Mouse (Mus musculus): ENCODE data around the gene Gpsm1.
A peak's percentile ranks its signal among the peaks of the same experiment; 100 is the strongest.

Gpsm1 gene

DNA sequence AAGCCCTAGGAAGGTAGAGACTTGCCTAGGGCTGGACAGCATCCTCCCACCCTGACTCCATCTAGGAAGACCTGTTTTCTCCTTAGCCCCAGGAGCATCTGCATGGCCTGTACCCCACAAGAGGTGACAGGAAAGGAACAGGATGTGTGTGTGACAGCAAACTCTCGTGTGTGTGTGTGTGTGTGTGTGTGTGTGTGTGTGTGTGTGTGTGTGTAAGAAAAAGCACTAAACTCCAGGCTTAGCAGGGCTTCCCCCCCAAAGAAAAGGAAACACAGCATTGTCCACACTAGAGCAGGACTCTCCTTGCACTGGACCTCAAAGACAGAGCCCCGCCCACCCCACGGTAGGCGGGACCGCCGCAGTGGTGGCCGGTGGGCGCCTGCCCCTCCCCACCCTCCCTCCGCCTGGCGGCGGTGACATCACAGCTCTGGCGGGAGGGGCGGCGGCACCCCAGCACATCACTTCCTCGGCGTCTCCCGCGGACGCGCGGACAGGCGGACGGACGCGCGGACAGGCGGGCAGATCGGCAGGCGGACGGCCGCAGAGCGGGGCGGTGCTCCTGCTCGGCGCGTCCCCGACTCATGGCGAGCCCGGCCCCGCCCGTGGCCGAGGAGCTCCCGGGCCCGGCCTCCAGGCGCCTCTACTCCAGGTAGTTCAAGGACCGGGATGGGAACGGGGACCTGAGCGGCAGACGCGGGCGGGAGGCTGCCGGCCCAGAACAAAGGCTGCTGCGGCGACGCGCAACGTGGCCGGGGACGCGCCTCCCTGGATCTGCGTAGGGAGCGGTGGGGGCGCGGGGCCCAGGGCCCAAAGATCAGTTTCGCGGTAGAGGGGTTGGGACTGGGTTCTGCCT is at the start of gene Gpsm1:
Gpsm1 (plus strand) TSS at position 444 of the 853 bp plus-strand sequence.
- peak; percentile 25 to 51 for DNase-seq (ENCODE audit: low spot score in 2 of 2)

DNA sequence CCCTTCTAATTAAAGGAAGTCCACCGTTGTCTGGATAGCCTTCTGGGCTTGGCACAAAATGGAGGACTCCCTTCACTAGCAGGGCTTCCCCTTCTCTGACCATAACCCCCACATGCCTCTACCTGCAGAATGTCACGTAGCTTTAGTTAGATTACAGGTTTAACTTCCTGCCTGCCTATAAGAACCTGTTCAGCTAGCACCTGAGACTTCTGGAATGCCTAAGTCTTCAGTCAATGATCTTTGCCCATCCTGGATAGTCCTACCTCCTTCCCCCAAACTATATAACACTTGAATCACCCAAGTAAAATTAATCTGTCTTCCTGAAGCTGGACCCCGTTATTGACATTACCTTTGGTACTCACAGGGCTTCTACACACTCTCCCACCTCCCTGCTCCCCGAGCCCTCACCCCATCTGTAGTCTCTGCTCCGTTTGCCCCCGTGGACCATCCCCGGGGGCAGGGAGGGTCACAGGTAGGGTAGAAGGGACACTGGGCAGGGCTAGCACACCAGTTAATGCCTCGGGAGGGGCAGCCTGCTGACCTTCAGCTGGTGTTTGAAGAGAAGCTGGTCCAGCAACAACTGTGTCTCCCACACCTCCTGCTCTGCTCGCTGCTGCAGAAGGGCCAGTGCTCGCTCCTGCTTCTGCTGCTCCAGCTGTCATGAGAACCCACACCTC is 49.1 kb upstream of the Gpsm1 start:
- DNase-seq (ENCODE audit: low spot score in 2 of 2): no peak

DNA sequence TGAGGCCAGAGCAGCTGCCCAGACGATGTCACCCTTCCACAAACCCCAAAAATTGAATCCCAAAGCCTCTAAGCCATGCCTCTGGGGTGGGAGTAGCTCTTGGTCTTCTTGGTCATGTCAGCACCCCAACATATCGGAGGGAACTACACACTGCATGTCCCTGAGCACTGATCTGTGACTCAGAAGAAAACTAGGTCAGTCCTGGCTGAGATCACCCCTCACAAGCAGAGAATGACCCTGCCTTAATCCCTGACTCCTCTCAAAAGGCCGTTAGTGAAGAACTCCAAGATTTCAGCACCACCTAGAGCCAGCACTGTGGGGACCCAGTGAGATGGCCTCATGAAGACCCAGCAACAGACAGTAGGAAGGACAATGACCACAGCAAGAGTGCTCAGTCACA is 47.1 kb upstream of the Gpsm1 start:
- DNase-seq (ENCODE audit: low spot score in 2 of 2): no peak

DNA sequence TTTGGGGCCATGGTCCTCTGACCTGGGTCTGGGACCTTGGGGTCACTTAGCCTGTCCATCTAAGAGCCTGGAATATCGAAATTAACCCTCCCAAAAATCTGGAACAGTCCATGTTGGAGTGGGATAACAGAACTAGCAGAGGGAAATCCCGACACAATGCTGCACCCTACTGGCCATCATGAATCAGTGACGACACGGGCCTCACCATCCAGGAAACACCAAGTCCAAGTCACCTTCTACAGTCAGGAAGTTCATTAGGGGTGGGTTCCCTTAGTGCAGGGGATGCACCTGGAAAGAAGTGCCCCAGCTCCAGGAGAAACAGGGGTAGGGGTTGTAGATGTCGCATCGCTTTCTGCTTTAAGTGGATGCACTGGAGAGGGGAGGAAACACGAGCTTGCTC is 41.7 kb upstream of the Gpsm1 start:
- no peak for DNase-seq (ENCODE audit: low spot score in 2 of 2)

DNA sequence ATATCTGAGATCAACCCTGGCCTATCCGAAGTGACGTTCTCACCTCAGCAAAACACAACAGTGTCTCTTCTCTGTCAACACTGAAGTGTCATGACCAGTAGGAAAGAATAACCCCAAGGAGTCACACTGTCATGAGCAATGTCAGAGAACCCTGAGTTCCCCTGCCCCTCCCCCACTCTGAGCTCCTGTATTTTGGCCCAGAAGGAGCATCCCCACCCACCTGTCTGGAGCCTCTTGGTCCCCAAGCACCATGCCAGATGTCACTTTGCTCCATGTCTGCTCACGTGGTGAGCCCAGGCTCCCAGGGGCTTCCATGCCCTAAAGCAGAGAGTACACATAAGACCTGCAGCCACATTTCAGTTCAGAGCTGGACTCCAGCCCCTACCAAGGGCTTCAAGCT is 35.6 kb upstream of the Gpsm1 start:
- DNase-seq (ENCODE audit: low spot score in 2 of 2): no peak

DNA sequence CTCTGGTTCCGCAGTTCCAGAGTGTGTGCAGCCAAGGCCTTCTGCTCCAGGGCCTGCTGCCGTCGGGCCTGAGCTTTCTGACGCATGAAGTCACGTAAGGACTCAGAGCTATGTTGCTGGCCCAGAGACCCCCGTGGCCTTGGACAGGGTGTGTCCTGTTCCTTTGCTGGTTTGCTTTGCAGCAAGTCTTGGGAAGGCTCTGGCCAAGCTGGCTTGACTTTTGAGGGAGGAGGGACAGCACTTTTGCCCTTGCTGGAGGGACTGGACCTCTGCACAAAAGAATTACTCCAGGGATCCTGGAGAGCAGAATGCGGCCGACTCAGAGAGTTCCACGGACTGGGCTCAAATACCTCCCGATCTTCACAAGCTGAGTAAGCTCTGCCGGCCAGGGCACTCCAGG is 34.7 kb upstream of the Gpsm1 start:
- no peak for DNase-seq (ENCODE audit: low spot score in 2 of 2)

DNA sequence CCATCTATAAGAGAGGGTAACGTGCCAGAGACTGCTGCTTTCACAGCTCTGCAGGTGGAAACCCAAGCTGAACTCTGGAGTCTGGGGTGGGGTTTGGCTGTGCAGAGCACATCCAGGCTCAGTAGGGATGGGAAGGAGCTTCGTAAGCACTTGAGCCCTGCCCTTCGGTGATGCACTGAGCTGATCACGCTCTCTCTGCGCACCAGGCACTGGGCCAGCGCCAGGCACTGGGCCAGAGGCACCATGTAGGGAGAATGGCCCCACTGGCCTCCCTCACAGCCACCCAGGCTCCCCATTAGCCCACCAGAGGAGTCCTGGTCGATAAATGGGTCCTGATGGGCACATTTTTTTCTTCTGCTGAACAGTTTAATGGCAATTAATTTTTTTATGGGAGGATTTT is 29.5 kb upstream of the Gpsm1 start:
- no peak for DNase-seq (ENCODE audit: low spot score in 2 of 2)

DNA sequence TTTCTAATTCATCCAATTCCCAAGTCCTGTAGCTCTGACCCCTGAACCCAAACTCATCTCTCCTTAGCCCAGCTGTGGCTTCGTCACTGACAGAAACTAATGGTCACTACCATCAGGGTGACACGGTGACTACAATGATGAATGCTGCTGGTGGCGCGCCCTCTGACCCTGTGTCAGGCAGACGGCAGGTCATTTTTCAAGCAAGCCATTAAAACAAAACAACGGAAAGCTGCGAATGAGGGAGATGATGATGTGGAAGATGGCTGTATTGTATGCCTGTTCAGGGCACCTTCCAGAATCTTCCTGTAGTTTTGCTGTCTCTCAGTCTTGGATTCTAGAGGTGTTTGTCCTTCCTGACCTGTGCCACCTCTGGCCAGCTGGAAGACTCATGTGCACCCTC is 28.9 kb upstream of the Gpsm1 start:
- DNase-seq (ENCODE audit: low spot score in 2 of 2): no peak

DNA sequence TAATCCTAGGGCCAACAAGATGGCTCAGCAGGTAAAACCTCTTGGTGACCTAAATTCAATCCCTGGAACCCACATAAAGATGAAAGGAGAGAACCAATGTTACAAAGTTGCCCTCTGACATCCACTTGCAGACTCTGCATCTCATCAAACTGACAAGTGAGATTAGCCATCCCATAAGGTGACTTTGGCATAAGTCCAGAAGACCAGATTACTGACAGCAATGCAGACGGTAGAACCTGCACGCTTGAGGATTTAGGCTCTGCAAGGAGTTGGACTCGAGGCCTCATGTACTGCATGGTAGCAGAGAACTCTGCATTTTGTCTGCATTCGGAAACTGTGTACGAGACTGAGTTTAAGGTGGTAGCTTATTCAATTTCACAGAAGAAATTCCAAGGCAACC is 25.2 kb upstream of the Gpsm1 start:
- DNase-seq (ENCODE audit: low spot score in 2 of 2): no peak

DNA sequence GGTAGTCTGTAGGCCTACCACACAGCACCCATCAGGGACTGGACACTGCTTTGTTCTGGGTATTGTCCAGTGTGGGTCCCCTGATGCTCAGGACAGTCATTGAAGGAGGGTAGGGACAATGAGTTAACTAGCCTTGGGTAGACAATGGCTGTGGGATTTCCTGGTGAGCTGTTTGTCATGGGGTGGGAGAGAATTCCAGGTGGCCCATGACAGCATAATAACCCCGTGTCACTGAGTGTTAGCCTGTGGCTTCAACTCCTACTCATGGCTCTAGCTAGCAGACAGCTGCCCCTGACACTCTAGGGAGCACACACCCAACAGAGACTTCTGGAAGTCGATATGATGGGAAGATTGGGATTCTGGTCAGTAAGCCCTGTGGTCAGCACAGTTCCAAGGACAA is 20.9 kb upstream of the Gpsm1 start, which contains the start of gene Ccdc187:
Ccdc187 (minus strand) TSS at position 101 of the 400 bp plus-strand sequence.
- no peak for DNase-seq (ENCODE audit: low spot score in 2 of 2)

DNA sequence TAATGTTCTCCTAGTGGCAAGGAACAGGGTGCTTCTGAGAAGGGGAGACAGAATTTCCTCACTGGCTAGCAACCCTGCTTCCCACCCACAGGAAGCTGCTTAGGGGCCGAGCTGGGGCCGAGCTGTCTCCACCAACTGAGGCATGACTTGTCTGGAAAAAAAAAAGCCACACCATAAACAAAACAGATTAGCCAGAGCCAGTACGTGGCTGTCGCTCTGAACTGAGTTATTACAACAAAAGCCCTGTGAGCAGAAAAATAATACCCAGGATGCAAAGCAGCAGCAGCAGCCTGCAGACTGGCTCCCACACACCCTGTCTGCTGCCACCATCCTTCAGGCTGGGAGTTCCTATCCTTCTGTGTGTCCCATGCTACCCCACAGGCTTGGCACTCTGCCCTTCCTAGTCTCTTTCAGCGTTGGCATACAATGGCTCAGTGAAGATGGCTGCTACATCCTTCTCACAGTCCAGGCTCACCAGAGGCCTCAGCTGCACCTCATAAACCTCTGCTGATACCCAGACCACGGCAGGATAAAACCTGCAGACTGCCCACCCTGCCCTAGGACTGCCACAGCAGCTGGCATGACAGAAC is 18.6 kb upstream of the Gpsm1 start:
- DNase-seq (ENCODE audit: low spot score in 2 of 2): no peak

DNA sequence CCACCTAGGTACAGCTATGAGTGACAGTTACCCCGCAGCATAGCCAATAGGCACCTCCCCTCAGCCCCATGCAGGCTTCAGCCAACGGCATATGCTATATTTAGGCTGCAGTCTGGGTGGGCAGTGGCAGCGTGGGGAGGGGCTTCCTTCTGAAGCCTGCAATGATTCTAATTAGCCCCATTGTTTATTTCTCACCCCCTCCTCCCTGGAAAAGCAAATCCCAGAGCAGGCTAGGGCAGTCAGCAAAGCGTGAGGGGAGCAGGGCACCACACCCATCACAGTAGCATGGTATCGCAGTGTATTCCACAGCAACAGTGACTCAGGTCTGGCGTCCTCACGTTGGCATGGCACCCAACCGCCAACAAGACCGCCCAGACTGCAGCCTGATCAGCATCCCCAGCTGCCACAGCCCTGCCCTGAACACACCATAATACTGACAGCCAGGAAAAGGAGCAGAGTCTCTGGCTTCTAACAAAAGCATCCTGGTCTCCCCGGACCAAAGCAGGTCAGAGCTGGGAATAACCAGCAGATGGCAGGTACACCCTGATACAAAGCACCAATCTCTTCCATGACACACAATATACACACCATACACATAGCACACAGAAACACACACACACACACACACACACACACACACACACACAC is 17.0 kb upstream of the Gpsm1 start:
- DNase-seq (ENCODE audit: low spot score in 2 of 2): no peak

DNA sequence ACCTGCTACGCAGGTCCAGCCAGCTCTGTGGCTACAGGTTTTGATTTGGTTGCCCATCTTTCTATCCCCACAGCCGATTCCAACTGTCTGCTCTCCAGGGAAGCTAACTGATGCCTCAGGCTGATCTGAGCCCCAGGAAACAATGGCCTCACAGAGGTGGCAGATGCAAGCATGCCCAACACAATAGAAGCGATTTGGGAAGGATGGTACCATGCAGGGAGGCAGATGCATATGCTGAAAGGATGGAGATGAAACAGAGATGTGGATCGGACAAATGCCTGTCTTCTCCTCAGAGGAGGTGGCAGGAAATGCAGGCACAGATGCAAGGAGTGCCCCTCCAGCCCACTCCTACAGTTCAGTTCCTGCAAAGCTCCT is 16.5 kb upstream of the Gpsm1 start:
- DNase-seq (ENCODE audit: low spot score in 2 of 2): no peak

DNA sequence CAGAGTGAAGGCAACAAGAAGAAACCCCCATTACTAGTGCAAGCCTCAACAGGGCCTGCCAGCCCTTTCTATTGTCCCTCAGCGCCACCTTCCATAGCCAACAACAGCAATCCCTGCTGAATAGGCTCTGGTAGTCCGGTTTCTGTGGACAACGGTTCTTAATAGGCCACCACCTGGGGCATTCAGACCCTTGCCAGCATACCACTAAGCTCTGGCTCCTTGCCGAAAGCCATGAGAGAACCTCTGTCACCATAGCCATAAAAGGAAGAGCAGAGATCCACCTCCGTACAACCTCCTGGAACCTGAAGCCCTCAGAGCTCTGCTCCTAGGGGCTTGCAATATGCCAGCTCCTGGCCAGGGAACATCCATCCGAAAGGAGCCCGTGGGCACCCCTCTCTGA is 16.0 kb upstream of the Gpsm1 start:
- no peak for DNase-seq (ENCODE audit: low spot score in 2 of 2)

DNA sequence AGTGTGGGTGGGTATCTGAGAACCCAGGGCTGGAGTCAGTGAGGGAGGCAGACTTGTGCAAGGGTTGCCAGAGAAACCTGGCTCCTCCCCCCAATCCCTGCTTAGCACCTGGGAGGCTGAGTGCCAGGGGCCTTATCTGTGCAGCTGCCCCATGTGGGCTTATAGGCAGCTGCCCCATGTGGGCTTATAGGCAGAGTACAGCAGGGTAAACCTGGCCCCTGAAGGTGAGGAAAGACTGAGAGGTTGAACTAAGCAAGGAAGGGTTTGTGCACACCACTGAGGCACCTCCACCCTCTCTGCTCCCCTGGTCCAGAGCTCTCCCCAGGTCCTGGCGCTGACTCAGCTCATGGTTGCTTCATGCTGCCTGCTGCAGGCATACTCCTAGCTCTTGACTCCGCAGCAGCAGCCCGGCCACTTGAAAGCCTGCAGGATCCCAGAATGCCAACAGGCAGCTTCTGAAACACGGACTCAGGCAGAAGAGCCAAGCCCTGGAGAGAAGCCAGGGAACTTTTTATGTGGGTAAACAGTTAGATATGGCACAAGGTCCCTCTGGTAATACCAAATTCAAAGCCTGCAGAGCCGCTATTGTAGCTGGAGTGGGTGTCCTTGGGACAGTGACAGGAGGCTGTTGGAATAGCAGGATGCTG is 15.0 kb upstream of the Gpsm1 start:
- no peak for DNase-seq (ENCODE audit: low spot score in 2 of 2)

DNA sequence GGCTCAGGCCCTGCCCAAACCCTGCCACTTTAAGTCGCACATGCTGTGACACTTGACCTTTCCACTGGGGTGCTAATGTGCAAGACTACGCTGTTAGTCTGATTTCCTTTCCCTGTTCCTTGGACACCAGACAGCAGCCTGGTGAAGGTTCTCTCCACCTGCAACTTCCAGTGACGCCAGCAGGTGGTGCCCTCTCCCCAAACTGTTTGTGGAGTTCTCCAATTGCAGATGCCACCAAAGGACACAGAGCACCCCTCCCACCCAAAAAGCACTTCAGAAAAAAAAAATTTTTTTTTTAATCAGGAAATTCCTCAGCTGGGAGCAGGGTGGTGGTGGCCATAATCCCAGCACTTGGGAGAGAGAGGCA is 14.5 kb upstream of the Gpsm1 start:
- DNase-seq (ENCODE audit: low spot score in 2 of 2): peak; percentile 46 to 76

DNA sequence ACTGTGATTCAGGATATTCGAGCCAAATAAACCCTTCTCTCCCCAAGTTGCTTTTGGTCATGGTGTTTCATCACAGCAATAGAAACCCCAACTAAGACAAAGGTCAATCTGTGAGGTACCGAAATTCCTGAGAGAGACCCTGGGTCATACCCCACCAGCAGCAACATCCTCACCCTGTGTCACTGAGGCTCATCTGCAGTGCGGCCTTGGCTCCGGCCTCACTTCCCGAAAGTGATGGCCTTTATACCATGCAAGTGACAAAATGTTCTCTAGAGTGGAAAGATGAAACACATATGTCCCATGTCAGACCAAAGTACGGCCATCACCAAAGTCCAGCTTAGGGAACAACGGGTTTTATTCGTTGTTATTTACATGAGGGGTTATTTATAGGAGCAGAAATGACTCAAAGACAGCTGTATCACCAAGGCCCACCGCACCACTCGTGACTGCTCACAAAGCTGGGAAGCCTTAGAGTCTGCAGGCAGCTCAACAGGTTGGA is 13.3 kb upstream of the Gpsm1 start:
- DNase-seq (ENCODE audit: low spot score in 2 of 2): peak in 1 of 2 experiments; percentile 5

DNA sequence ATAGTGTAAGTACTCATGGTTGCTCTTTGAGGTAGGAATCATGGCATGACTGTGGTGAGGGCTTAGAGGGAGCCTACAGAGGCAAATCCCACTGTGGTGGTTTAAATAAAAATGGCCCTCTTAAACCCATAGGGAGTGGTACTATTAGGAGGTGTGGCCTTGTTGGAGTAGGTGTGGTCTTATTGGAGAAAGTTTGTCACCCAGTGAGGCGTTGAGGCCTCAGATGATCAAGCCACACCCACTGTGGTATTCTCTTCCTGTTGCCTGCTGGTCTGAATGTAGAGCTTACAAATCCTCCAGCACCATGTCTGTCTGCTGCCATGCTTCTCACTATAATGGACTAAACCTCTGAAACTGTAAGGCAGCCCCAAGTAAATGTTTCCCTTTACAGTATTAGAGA is 10.6 kb upstream of the Gpsm1 start:
- DNase-seq (ENCODE audit: low spot score in 2 of 2): no peak

DNA sequence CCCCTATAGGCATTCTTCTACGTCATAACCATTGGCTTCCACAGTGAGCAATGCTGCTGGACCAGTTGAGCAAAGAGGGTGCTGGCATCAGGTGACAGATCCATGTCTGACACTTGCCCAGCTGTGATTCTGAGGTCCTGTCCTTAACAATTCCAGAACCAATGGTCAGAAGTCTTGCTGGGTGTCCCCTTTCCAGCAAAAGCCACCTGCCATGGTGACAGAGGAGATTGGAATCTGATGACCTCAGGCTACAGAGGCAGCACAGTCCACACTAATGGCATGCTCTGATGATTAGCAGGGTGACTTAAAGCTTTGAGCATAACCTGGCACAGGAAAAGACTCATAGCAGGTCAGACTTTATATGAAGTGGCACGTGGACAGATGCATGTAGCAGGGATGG is 9.8 kb upstream of the Gpsm1 start:
- no peak for DNase-seq (ENCODE audit: low spot score in 2 of 2)

DNA sequence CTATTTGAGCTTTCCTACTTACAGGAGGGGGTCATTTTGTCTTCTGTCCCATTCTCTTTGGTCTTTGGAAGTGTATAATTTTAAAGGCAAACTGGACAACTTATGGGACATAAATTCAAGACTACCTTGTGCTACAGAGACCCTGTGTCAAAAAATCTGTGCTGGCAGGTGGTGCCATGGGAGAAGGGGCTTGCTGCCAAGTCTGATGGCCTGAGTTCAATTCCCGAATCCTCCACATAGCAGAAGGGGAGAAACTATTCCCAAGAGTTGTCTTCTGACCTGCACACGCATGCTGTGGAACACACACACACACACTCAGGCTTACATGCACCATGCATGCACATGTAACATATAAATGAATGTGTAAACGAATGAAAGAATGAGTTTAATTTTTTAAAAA is 8.6 kb upstream of the Gpsm1 start:
- no peak for DNase-seq (ENCODE audit: low spot score in 2 of 2)

DNA sequence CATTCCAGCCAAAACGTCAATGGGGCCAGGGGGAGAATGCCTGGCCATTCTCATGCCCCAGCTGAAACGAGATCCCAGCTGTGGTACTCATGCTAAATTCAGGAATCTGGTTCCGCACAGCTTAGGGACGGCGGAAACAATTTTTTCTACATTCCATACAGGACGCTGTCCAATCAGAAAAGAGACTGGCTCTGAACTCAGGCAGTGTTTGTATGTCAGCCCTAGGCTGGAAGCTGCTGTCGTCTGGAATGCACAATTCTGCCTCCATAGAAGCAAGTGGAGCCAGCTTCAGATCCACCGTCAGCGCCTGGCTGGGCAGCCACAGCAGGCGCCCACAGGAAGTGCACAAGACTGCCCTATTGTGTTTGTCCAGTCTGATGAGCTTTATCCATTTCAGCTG is 5.6 kb upstream of the Gpsm1 start:
- no peak for DNase-seq (ENCODE audit: low spot score in 2 of 2)

DNA sequence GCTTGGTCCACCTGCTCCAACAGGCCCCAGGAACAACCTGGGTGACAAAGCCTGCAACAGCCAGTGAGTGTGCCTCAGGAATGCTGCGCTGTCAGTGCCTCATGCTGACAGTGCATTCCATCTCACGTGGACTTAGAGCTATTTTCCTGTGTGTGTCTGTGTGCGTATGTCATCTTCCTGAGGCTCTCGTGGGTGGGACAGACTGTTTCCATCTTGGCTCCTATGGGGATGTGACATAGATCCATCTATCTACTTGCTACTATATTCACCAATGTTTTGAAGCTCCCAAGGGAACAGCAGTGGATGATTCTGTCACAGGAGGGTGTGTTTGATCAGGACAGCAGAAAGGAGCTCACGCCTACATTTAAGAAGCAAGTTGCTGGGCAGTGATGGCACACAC is 3.4 kb upstream of the Gpsm1 start:
- DNase-seq (ENCODE audit: low spot score in 2 of 2): no peak
